Mouse (Mus musculus): Measurements from ENCODE around the gene 4930548H24Rik. TPM values are rescaled to one million over a fixed set of nuclear protein-coding genes. Genes with fewer than 3 reads are reported as not detected.
"Not testable (repeated sequence)": the region's sequence is repeated elsewhere in the genome, so short reads cannot be mapped to it uniquely, and the experiment has no call there.

Gene 4930548H24Rik
- not detected in 2 replicates for total RNA-seq (2015)
- total RNA-seq (2017): 0.12 and 0.44 TPM in 2 replicates

- ATAC-seq (ENCODE audit: poor library complexity, severe bottlenecking): no peak
Measured at GRCm38 (mm10) chr5:31485440-31485839, at the start of gene 4930548H24Rik. Gene 4930548H24Rik (plus strand): TSS chr5:31485740.

- no peak for ATAC-seq (ENCODE audit: poor library complexity, severe bottlenecking)
Measured at GRCm38 (mm10) chr5:31451336-31451735, 34.2 kb upstream of the 4930548H24Rik start.

GRCm38 (mm10) chr5:31451878-31452561 lies 33.5 kb upstream of the 4930548H24Rik start, which contains the start of gene Zfp512:
Gene Zfp512 (plus strand): TSS chr5:31452431.
- peak; percentile 98 for ATAC-seq (ENCODE audit: poor library complexity, severe bottlenecking)

DNA sequence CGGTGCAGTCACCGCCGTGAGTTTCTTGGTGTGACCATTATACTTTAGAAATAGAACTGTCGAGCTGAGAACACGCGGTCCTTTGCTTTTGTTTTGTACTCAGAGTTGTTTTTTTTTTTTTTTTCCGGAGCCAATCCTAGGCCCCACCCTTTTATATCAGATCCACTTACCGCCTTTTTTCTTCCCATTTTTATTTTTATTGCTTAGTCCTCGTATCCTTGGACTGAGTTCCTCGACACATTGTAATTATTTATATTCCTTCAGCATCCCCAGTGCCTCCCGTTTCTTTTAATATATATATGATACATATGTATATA lies 33.0 kb upstream of the 4930548H24Rik start:
- peak; percentile 32 for ATAC-seq (ENCODE audit: poor library complexity, severe bottlenecking)

- ATAC-seq (ENCODE audit: poor library complexity, severe bottlenecking): no peak
Measured at GRCm38 (mm10) chr5:31452886-31453410, 32.6 kb upstream of the 4930548H24Rik start.

GRCm38 (mm10) chr5:31467798-31468197 lies 17.7 kb upstream of the 4930548H24Rik start:
- ATAC-seq (ENCODE audit: poor library complexity, severe bottlenecking): peak; percentile 92

DNA sequence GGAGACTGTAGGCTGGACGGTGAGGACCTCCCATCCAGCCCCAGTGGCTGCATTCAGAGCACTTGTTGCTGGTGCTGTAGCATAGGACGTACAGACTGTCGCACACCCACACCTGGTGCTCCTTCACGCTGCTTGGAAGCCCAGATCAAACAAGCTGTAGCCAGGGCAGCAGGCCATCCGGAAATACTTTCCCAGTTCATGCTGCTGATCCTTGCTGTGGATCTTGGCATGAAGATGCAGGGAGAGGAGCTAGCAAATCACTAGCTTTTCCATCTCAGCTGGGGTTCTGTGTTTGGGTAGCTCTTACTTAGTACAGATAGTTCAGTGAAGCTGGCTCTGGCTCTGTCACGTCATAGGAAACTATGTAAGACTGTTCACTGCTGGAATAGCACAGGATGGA lies 15.8 kb upstream of the 4930548H24Rik start:
- no peak for ATAC-seq (ENCODE audit: poor library complexity, severe bottlenecking)

- ATAC-seq (ENCODE audit: poor library complexity, severe bottlenecking): peak; percentile 62; the same call in 1 of the 2 replicates
Measured at GRCm38 (mm10) chr5:31470334-31470733, 15.2 kb upstream of the 4930548H24Rik start.

- no peak for ATAC-seq (ENCODE audit: poor library complexity, severe bottlenecking)
Measured at GRCm38 (mm10) chr5:31480536-31480935, 5.0 kb upstream of the 4930548H24Rik start.

DNA sequence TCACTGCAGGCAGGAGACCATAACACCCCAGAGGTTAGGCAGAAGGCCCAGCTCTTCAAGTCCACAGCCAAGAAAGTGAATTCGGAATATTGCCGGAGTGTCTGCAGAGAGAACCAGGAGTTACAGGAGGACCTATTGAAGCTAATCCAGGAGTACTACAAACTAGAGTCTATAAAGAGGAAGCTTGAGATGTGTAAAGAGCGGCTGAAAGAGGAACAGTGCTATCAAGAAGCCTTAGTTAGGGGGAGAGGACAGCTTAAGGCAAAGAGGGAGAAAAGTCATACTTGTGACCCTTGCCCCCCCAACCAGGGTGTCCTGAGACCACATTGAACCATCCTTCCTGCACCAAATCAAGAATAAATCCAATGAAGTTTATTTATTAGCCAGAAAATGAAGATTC lies 2.3 kb downstream of the 4930548H24Rik start:
- peak; percentile 91 for ATAC-seq (ENCODE audit: poor library complexity, severe bottlenecking)

DNA sequence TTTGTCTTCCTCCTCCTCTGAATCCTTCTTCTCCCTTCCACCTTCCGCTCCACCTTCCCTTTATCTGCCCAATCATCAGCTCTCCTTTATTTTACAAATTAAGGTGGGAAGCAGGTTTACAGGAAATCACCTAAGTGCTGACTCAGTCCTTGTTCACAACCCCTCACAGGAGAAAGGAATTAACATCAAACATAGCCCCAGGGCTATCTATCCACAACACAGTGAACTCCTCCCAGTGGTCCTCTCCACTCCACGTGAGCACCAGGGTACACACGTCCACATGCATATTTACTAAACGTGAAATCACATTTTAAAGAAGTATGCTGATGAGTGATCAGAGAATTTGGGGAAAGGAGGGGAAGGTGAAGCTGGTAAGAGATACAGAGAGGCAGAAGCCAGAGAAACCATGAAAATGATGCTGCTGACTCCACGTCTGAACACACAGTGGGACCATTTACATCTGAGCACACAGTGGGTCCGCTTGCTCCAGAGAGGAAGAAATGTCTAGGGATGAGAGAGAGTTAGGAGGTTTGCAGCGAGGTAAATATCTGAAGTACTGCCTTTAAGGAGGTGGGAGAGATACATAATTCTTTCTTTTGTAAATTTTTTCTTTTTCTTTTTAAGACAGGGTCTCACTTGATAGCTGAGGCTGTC lies 3.7 kb downstream of the 4930548H24Rik start:
- no peak for ATAC-seq (ENCODE audit: poor library complexity, severe bottlenecking)

DNA sequence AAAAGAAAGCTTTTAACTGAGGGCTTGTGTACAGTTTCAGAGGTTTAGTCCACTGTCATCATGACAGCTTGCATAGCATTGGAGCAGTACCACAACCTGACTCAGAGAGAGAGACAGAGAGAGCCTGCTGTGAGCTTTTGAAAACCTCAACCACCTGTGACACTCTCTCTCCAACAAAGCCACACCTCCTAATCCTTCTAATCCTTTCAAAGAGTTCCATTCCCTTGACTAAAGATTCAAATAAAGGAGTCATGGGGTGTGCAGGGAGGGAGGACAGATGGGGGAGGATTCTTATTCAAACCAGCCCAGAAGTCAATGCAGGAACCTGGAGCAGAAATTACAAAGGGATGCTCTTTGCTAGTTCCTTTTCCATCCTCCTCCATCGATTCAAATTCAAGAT lies 6.5 kb downstream of the 4930548H24Rik start:
- ATAC-seq (ENCODE audit: poor library complexity, severe bottlenecking): no peak

DNA sequence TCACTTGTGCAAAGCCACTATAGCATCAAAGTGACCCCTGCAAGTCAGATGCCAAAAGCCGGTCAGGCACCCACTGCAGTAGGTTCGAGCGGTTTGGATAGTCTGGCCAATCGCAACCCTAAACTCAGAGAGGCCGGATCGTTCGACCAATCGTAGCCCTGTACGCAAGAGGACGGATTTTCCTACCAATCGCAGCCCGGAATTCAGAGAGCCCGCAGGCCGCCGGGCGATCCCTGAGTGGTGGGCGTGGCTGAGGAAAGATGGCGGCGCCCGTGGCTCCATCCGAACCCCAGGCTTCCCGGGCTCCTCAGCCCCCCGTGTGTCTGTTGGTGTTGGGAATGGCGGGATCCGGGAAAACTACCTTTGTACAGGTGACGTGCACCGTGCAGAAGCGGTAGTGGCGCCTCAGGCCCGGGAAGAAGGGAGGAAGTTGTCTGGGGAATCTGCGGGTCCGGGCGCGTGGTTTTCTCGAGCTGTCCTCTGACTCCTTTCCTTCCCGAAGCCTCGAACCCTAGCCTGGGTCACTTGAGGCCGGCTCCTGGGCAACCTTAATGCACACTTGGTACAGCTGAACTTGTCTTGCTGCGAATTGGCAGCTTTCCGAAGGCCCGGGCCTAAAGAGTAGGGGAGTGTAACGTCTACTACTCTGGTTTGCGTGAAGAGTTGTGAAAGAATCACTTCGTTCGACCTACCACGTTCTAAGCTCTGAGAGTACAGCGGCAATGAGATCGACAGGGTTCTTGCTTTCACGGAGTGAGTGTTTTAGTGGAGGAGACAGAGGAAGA lies 9.2 kb downstream of the 4930548H24Rik start, which contains the start of gene Gpn1:
Gene Gpn1 (plus strand): TSS at position 229 of the 785 bp plus-strand sequence.
- peak; percentile 100 for ATAC-seq (ENCODE audit: poor library complexity, severe bottlenecking)

DNA sequence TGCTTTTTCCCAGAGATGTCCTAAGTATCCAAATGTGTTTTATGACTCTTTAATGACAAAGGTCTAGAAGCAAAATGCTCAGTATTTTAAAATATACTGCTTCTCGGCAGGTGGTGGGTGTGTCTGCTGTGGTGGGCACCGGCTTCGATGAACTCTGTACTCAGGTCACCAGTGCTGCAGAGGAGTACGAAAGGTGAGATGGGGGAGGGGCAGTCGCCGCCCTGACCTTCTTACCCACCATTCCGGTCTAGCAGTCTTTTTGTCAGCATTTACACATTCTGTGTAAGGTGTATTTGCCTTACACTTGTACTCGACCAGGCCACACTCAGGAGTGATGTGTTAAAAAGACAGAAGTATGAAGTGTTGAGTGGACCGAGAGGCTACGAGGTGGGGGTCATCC lies 19.3 kb downstream of the 4930548H24Rik start:
- ATAC-seq (ENCODE audit: poor library complexity, severe bottlenecking): no peak

- peak; percentile 90 for ATAC-seq (ENCODE audit: poor library complexity, severe bottlenecking)
Measured at GRCm38 (mm10) chr5:31512481-31512880, 26.9 kb downstream of the 4930548H24Rik start.

GRCm38 (mm10) chr5:31520556-31520955 lies 35.0 kb downstream of the 4930548H24Rik start:
- ATAC-seq (ENCODE audit: poor library complexity, severe bottlenecking): no peak

DNA sequence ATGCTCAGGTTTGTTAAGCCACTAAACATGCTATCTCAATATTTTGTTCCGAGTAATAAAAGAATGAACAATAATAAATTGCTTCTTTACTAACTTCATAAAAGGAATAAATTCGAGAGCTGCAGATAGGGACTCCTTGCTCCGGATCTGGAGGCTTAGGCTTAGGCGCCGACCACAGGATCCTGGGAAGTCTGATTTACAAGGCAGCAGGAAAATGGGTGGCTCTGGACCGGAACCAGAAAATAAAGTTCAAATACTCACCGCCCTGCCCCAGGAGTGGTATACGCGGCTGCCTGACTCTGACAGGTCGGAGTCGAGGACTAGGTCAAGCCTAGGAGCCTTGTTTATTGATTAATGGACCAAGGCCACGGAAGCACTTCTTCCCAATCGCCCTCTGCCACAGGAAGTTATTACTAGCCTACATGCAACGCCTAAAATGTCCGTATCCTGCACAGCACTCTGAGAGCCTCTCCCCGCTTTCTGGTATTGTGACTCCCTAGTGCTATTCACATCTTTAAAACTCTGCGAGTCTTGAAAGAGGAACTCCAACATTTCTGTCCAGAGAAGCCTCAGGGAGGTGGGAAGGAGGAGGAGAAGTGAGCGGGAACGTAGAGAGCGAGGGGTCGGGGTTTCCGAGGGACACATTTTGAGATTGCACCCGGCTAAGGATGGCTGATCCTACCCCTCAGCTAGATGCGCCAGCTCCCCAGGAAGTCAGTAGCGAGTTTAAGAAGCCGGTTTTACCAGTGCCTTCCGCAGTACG lies 41.0 kb downstream of the 4930548H24Rik start, which contains the start of gene Slc4a1ap:
Gene Slc4a1ap (plus strand): TSS at position 642 of the 763 bp plus-strand sequence.
- peak; percentile 94 for ATAC-seq (ENCODE audit: poor library complexity, severe bottlenecking)

DNA sequence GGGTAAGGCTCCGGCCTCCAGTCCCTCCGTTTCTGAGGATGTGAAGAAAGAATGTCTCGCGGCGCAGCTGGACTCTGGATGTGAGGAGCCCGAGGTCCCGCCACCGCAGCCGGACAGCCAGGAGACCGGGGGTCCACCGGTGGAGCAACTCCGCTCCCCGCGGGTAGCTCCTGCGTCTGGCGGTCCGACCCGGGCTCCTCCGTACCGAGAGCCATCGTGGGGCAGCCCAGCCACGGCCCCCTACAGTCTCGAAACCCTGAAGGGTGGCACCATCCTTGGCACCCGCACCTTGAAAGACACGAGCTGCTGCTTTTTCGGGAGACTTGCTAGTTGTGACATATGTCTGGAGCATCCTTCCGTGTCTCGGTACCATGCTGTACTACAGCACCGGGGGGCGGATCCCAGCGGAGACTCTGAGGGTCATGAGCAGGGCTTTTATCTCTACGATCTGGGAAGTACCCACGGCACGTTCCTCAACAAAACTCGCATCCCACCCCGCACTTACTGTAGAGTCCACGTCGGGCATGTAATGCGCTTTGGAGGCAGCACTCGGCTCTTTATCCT lies 41.7 kb downstream of the 4930548H24Rik start:
- peak; percentile 49; the same call in 1 of the 2 replicates for ATAC-seq (ENCODE audit: poor library complexity, severe bottlenecking)

- ATAC-seq (ENCODE audit: poor library complexity, severe bottlenecking): not testable (repeated sequence)
Measured at GRCm38 (mm10) chr5:31527707-31528106, 42.2 kb downstream of the 4930548H24Rik start, which contains the start of gene Supt7l. Gene Supt7l (minus strand): TSS chr5:31527807.

- no peak for ATAC-seq (ENCODE audit: poor library complexity, severe bottlenecking)
Measured at GRCm38 (mm10) chr5:31528560-31528959, 43.0 kb downstream of the 4930548H24Rik start.

Measured in megakaryocyte, adult 5-6 weeks (primary cell).